Mouse (Mus musculus) heart, postnatal 0 days (tissue): Measurements from ENCODE around the gene Atxn1. TPM values are rescaled to one million over a fixed set of nuclear protein-coding genes. Genes with fewer than 3 reads are reported as not detected.

Source experiments
- ATAC-seq: fragments of 200-750 bp; cut with Nextera tagmentation; 2 replicates; pipeline ENCODE4 v1.8.0; 2017; ENCODE audit warnings: low read depth, moderate number of reproducible peaks, moderate library complexity; ENCODE audit not compliant: insufficient read depth
- DNase-seq: peaks from one replicate; pipeline ENCODE4 v3.0.0-alpha.2; 2016; ENCODE audit warnings: low spot score
- H3K27ac ChIP-seq: fragments of 300-500 bp; sonication (generic); 2 replicates; pipeline ENCODE4 v1.5.1; 2014; ENCODE audit warnings: low read depth, mild to moderate bottlenecking
- H3K27me3 ChIP-seq: fragments of 300-500 bp; sonication (generic); 2 replicates; pipeline ENCODE4 v1.6.1; 2014; ENCODE audit warnings: low read length, mixed read lengths; ENCODE audit not compliant: control insufficient read depth, insufficient read depth
- H3K36me3 ChIP-seq: fragments of 300-500 bp; sonication (generic); replicated peaks from 2 replicates; pipeline ENCODE4 v1.6.1; 2014; ENCODE audit warnings: low read length, mixed read lengths; ENCODE audit not compliant: control insufficient read depth, insufficient read depth
- H3K4me1 ChIP-seq: fragments of 300-500 bp; sonication (generic); 2 replicates; pipeline ENCODE4 v1.6.1; 2014; ENCODE audit warnings: antibody characterized with exemption; ENCODE audit not compliant: control insufficient read depth, insufficient read depth
- H3K4me2 ChIP-seq: fragments of 300-500 bp; sonication (generic); 2 replicates; pipeline ENCODE4 v1.6.1; 2014; ENCODE audit warnings: low read depth, mild to moderate bottlenecking, low read length, moderate library complexity
- H3K4me3 ChIP-seq: fragments of 300-500 bp; sonication (generic); 2 replicates; pipeline ENCODE4 v1.5.1; 2014; ENCODE audit warnings: low read depth, low read length
- H3K9ac ChIP-seq: fragments of 300-500 bp; sonication (generic); replicated peaks from 2 replicates; pipeline ENCODE4 v1.6.1; 2014; ENCODE audit warnings: low read depth, low read length, mixed read lengths
- H3K9me3 ChIP-seq: fragments of 300-500 bp; sonication (generic); replicated peaks from 2 replicates; pipeline ENCODE4 v1.6.1; 2016; ENCODE audit warnings: low read length; ENCODE audit not compliant: control insufficient read depth
- CTCF ChIP-seq: IDR thresholded peaks from 2 replicates; pipeline ENCODE4 v1.5.1; 2016; ENCODE audit warnings: antibody characterized with exemption, control low read depth, low read depth
- EP300 ChIP-seq: IDR thresholded peaks from 2 replicates; pipeline ENCODE4 v1.6.1; 2016; ENCODE audit warnings: antibody characterized with exemption, low read depth
- WGBS: fragments of 180-500 bp; shearing (Covaris S2); extraction: QIAGEN DNeasy Blood & Tissue Kit; methylation state at CpG from one replicate; pipeline ENCODE4 v1.1.7; 2014; 5-methylcytosine and 5-hydroxymethylcytosine counted together
- polyA plus RNA-seq: library from polyadenylated mRNA; unstranded; fragments of >200 nt; fragmentation: Nextera tagmentation; extraction: Ambion mirVana; gene quantifications from 2 replicates; pipeline ENCODE4 v1.2.1, GENCODE M21; 2015
- total RNA-seq: library from RNA; depleted of rRNA; stranded (reverse); fragments of >200 nt; gene quantifications from 2 replicates; pipeline ENCODE4 v1.2.3, GENCODE M21; 2014; ENCODE audit warnings: low replicate concordance

Atxn1 gene
- total and polyA plus RNA-seq, 2 experiments from 2014 or later, result 10.3 to 15.0 TPM

DNA sequence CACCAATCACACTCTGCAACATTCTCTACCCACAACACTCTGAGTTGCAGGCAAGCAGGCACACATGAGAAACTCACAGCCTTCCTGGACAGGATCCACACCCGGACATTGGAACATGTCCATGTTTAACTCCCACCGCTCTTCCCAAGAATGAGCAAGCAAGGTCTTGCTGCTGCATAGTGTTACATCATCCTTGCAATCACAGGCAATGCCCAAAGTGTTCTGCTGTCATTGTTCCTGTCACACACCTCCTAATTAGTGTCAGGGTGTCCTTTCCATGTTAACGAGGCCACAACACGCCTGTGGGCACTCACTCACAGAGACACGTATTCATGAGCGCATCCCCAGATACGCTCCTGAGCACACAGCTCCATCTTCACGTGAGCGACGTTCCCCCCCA lies 181.1 kb downstream of the Atxn1 start:
- DNase-seq (peak; percentile 10), ATAC-seq (peak; percentile 33; the same call in 1 of the 2 replicates)
- Histone ChIP-seq H3K4me3 (no peak overlapping the region), H3K4me1 (peaks cover 10% of the 10 kb centered on the region; the same call in 1 of the 2 replicates), H3K27me3 (no peaks in the 10 kb centered on the region), H3K9ac (no peak overlapping the region), H3K27ac (no peak overlapping the region), H3K9me3 (no peaks in the 10 kb centered on the region), H3K4me2 (no peak overlapping the region), H3K36me3 (no peaks in the 10 kb centered on the region)
- 52% methylated on average over 10 of the region's 10 CpGs for WGBS
- TF ChIP-seq CTCF, result no peak
- TF ChIP-seq EP300, result no peak

DNA sequence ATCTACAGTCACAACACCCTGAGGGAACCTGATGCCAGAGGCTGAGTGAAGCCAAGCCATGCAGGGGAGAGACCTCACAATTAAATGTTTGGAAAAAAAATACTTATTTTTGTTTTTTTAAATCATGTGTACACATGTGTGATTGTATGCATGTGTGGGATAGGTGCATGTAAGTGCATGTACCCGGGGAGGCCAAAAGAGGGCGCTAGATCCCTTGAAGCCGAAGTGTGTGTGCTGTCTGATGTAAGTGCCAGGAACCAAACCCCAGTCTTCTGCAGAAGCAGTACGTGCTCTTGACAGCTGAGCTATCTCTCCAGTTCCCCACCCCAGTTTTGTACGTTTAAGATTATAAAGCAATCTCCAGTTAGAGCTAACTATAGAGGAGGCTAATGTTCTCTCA lies 186.1 kb downstream of the Atxn1 start:
- DNase-seq (no peak), ATAC-seq (no peak)
- H3K4me1 ChIP-seq, result 0 out of 2 replicates have a peak, but pooled peaks cover 12% of the 10 kb centered on the region
- H3K36me3 ChIP-seq, result no peaks in the 10 kb centered on the region
- H3K4me2 ChIP-seq, result no peak overlapping the region
- WGBS, result 80% methylated on average over 5 of the region's 5 CpGs
- H3K9ac ChIP-seq, result no peak overlapping the region
- H3K27me3 ChIP-seq, result no peaks in the 10 kb centered on the region
- no peaks in the 10 kb centered on the region for H3K9me3 ChIP-seq
- H3K27ac ChIP-seq, result no peak overlapping the region
- H3K4me3 ChIP-seq, result no peak overlapping the region
- TF ChIP-seq CTCF (no peak), EP300 (no peak)

DNA sequence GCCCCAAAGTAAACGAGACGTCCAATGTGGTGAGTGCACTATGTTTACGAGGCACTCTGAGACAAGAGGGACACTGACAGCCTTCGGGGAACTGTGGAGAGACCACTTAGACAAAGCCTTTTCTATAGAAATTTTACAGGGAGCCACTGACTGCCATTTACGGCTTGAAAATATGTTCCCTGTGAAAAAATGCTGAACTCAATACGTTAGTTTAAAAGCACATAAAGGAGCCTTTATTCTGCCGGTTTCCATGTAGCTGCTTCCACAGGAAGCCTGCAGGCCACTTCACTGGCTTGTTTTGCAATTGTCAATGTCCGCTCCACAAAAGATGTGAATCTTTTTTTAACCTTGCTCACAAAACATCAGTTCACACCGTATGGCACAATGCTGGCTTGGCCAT lies 186.6 kb downstream of the Atxn1 start:
- no peak overlapping the region for H3K4me2 ChIP-seq
- 59% methylated on average over 9 of the region's 9 CpGs for WGBS
- no peak for TF ChIP-seq CTCF
- TF ChIP-seq EP300, result no peak
- H3K9me3 ChIP-seq, result no peaks in the 10 kb centered on the region
- no peaks in the 10 kb centered on the region for H3K27me3 ChIP-seq
- no peak for DNase-seq
- no peak overlapping the region for H3K4me3 ChIP-seq
- no peak for ATAC-seq
- H3K36me3 ChIP-seq, result no peaks in the 10 kb centered on the region
- H3K27ac ChIP-seq, result no peak overlapping the region; the same call in 1 of the 2 replicates
- H3K4me1 ChIP-seq, result 0 out of 2 replicates have a peak, but pooled peaks cover 7% of the 10 kb centered on the region
- H3K9ac ChIP-seq, result no peak overlapping the region

DNA sequence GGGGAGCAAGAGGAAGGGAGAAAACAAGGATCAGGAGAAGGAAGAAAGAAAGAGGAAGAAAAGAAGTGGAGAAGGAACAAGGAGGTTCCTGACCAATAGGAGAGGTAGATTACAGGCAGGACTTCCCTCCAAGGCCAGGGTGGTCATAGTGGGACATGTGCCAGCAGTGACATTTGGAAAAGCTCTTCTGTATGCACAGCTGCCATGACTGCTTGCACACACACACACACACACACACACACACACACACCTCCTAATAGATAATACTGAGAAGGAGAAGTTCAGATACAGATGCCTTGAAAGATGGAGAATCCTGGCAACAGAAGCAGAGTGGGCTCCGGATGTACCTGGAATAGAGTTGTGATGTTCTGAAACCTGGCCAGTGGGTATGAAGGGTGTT lies 189.3 kb downstream of the Atxn1 start:
- no peaks in the 10 kb centered on the region for H3K36me3 ChIP-seq
- H3K9ac ChIP-seq, result no peak overlapping the region
- 62% methylated on average over 1 of the region's 1 CpGs for WGBS
- DNase-seq (no peak), ATAC-seq (no peak)
- H3K27ac ChIP-seq, result no peak overlapping the region
- no peak overlapping the region for H3K4me3 ChIP-seq
- no peak overlapping the region for H3K4me2 ChIP-seq
- 0 out of 2 replicates have a peak, but pooled peaks cover 7% of the 10 kb centered on the region for H3K4me1 ChIP-seq
- H3K27me3 ChIP-seq, result no peaks in the 10 kb centered on the region
- no peaks in the 10 kb centered on the region for H3K9me3 ChIP-seq
- TF ChIP-seq EP300 (no peak), CTCF (no peak)

DNA sequence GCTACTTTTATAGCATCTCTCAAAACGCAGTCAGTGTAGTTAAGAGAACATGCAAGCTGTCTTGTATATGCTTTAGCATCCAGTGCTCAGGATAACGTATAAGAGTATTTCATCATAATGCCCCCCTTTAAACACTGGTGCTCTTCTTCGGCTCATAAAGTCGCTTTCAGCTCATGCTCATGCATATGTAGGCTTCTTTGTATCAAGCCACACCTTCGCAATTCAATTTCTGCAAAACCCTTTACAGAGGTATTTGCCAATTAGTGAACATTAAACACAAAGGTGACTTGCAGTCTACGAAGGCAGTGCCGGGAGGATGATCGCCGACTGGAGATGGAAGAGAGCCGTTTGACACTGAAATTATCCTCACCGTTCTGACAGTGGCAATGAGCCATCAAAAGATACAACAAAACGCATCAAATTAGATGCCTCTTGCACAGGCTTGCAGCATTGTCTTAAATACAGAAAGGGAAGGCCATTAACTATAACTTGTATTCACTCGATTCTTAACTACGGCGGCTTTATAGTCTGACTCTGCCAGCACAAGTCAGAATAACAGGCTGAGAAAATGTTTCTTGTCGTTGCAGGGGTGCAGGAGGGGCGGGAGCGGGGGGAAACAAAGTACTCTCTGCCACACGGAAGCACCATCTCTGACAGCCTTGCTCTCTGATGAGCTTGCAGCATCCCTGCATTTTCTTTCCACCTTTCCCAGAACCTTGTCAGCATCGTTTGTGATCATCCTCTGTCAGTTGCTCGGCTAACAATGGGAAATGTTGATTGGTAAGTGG lies 191.2 kb downstream of the Atxn1 start:
- H3K4me2 ChIP-seq, result no peak overlapping the region
- H3K4me1 ChIP-seq, result 0 out of 2 replicates have a peak, but pooled peaks cover 3% of the 10 kb centered on the region
- DNase-seq (no peak), ATAC-seq (no peak)
- H3K9ac ChIP-seq, result no peak overlapping the region
- no peak for TF ChIP-seq EP300
- no peak for TF ChIP-seq CTCF
- H3K4me3 ChIP-seq, result no peak overlapping the region
- H3K36me3 ChIP-seq, result 0 out of 2 replicates have a peak, but pooled peaks cover 6% of the 10 kb centered on the region
- 85% methylated on average over 21 of the region's 21 CpGs for WGBS
- H3K27ac ChIP-seq, result no peak overlapping the region
- H3K27me3 ChIP-seq, result no peaks in the 10 kb centered on the region
- H3K9me3 ChIP-seq, result no peaks in the 10 kb centered on the region

DNA sequence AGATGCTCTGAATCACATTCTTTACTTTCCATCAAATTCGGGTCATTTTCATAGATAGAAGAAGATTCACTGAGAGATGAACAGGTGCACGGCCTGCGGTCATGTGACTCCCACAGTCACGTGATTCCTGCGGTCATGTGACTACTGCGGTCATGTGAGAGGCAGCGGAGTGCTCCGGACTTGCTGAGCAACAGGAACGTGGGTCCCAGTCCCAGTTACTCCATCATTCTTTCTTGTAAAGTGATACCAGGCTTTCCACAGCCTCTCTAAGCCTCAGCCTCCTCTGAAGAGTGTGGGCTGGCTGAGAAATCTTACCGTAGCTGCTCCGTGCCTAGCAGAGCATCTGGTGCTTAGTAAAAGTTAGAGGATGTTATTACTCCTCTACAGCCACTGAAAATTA lies 195.1 kb downstream of the Atxn1 start:
- Histone ChIP-seq H3K4me2 (no peak overlapping the region), H3K27me3 (no peaks in the 10 kb centered on the region), H3K27ac (no peak overlapping the region), H3K4me3 (no peak overlapping the region), H3K9ac (no peak overlapping the region), H3K9me3 (no peaks in the 10 kb centered on the region), H3K4me1 (no peaks in the 10 kb centered on the region), H3K36me3 (0 out of 2 replicates have a peak, but pooled peaks cover 6% of the 10 kb centered on the region)
- no peak for ATAC-seq
- WGBS, result 93% methylated on average over 11 of the region's 11 CpGs
- no peak for DNase-seq
- TF ChIP-seq CTCF, result no peak
- TF ChIP-seq EP300, result no peak
